Mouse (Mus musculus): ENCODE measurements around the gene Iah1. TPM values are rescaled to one million over a fixed set of nuclear protein-coding genes. Genes with fewer than 3 reads are reported as not detected.

Gene Iah1
- polyA plus RNA-seq, 1 experiment from 2014 or later: 44.8 TPM

- Histone ChIP-seq H3K9me3 (replicated peaks) (peaks cover 17% of the 10 kb centered on the region), H3K27me3 (ENCODE audit: low read depth, poor library complexity, severe bottlenecking) (no peaks in the 10 kb centered on the region), H3K36me3 (peaks cover 87% of the 10 kb centered on the region), H3K4me1 (peaks cover 10% of the 10 kb centered on the region), H3K27ac (replicated peaks) (no peak overlapping the region), H3K4me3 (no peak overlapping the region)
- 98% methylated on average over 8 of the region's 8 CpGs for WGBS
- DNase-seq (ENCODE audit: low spot score): no peak
These were observed 37.5 kb downstream of the Iah1 start for GRCm38 (mm10) chr12:21353681-21354080.

DNA sequence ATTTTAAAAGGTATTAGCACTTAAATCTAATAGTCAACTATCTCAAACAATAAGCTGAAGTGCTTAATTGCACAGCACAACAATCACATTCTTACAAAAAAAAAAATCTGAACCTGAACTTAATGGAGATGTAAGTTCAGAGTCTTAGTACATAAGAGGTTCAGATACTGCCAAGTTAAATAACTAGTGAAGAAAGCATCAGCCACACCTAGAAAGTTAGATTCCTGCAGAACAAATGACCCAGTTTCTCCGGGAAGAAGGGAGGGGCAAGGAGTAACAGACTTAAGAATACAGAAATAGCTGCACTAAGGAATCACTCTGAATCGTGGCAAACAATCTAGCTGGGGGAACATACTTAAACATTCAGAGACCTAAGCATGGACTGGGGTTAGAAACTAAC is 46.5 kb downstream of the Iah1 start:
- H3K4me1 ChIP-seq: no peaks in the 10 kb centered on the region
- no peak overlapping the region for H3K4me3 ChIP-seq
- no peak overlapping the region for H3K27ac ChIP-seq (replicated peaks)
- peaks cover 52% of the 10 kb centered on the region for H3K36me3 ChIP-seq
- peaks cover 3% of the 10 kb centered on the region; the same call in 1 of the 2 replicates for H3K9me3 ChIP-seq (replicated peaks)
- 87% methylated on average over 2 of the region's 2 CpGs for WGBS
- H3K27me3 ChIP-seq (ENCODE audit: low read depth, poor library complexity, severe bottlenecking): no peaks in the 10 kb centered on the region
- no peak for DNase-seq (ENCODE audit: low spot score)

- Histone ChIP-seq H3K27me3 (ENCODE audit: low read depth, poor library complexity, severe bottlenecking) (no peaks in the 10 kb centered on the region), H3K4me1 (no peaks in the 10 kb centered on the region), H3K9me3 (replicated peaks) (peaks cover 3% of the 10 kb centered on the region; the same call in 1 of the 2 replicates), H3K27ac (replicated peaks) (no peak overlapping the region), H3K36me3 (peaks cover 48% of the 10 kb centered on the region), H3K4me3 (no peak overlapping the region)
- 92% methylated on average over 3 of the region's 3 CpGs for WGBS
- DNase-seq (ENCODE audit: low spot score): no peak
These were observed 47.0 kb downstream of the Iah1 start for GRCm38 (mm10) chr12:21363195-21363594.

DNA sequence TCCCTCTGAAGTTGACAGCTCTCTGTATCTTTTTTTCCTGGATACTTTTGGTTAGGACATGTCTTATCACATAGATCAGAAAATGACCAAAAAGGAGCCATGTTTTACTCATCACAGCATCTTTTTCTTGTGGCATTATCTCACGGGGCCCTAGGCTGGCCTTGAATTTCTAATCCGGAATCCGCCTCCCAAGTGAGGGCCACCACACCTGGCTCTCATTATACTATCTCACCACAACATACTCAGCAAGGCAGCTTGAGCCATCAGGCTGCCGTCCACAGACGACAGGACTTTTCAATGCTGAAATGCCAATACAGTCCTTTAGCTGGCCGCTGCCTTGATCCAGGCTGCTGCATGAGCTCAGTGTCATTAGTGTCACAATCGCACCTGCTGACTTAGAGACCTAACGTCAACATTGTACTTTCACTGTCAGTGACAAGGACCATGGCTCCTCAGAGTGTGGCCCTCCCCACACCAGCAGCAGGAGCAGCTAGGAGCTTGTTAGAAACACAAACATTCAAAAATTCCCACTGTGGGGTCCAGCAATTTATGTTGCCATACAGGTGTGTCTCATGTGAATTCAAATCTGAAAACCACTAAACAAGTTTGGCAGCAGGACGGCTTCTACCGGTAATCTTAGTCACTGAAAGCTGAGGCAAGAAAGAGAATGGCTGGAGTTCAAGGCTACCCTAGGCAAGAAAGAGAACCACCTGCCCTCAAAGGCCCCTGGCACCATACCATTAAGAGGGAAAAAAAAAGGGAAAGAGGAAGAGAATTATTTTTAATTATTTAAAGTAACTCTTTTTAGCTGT is 48.6 kb downstream of the Iah1 start:
- Histone ChIP-seq H3K36me3 (peaks cover 41% of the 10 kb centered on the region), H3K27me3 (ENCODE audit: low read depth, poor library complexity, severe bottlenecking) (no peaks in the 10 kb centered on the region), H3K27ac (replicated peaks) (no peak overlapping the region), H3K4me3 (no peak overlapping the region), H3K9me3 (replicated peaks) (peaks cover 3% of the 10 kb centered on the region; the same call in 1 of the 2 replicates), H3K4me1 (no peaks in the 10 kb centered on the region)
- 78% methylated on average over 10 of the region's 10 CpGs for WGBS
- DNase-seq (ENCODE audit: low spot score): no peak

DNA sequence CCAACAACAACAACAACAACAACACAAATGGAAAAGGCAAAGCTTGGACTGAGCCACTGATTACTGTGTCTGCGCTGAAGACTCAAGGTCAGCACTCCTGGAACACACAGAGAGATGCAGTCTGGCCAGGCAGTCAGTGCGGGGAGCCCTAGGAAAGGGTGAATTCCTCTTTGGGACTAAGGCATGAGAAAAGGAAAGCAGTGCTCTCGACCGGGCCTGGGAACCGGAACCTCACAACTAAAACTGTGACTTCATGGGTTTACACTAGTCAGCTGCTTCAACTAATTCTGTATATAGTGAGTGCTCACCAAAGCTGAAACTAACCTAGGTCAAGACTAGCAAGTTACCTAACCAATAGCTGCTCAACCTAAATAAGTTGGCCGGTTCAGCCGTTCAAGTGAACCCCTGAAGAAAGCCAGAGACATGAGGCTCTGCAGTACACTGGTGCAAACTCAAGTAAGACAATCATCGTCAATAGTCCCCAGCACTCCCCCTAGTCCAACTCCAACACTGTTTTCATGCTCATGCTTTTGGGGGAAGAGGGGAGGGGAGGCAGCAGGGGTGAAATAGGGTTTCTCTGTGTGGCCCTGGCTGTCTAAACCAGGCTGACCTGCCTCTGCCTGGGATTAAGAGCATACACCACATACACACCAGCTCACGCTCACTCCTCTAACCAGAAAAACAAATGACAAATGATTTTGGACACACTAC is 52.3 kb downstream of the Iah1 start:
- H3K4me1 ChIP-seq: peaks cover 9% of the 10 kb centered on the region
- no peak for DNase-seq (ENCODE audit: low spot score)
- no peak overlapping the region for H3K27ac ChIP-seq (replicated peaks)
- peaks cover 12% of the 10 kb centered on the region for H3K36me3 ChIP-seq
- H3K9me3 ChIP-seq (replicated peaks): peaks cover 3% of the 10 kb centered on the region; the same call in 1 of the 2 replicates
- 94% methylated on average over 9 of the region's 9 CpGs for WGBS
- no peaks in the 10 kb centered on the region for H3K27me3 ChIP-seq (ENCODE audit: low read depth, poor library complexity, severe bottlenecking)
- no peak overlapping the region for H3K4me3 ChIP-seq

DNA sequence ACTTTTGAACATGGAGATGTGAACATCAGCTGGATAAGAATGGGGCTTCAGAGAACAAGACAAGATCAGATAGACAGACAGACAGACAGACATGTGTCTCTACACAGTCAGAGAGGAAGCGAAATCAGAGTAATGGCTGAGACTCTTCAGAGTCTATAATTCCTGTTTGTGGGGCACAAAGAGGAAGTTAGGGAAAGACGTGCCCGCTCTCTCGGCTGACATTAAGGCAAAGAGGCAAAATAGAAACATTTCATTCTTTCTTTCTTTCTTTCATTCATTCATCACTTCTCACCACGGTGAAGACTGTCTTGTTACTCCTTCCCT is 52.9 kb downstream of the Iah1 start:
- Histone ChIP-seq H3K27ac (replicated peaks) (no peak overlapping the region), H3K4me1 (peaks cover 9% of the 10 kb centered on the region), H3K9me3 (replicated peaks) (0 out of 2 replicates have a peak, but pooled peaks cover 3% of the 10 kb centered on the region), H3K36me3 (peaks cover 7% of the 10 kb centered on the region), H3K4me3 (no peak overlapping the region), H3K27me3 (ENCODE audit: low read depth, poor library complexity, severe bottlenecking) (no peaks in the 10 kb centered on the region)
- no peak for DNase-seq (ENCODE audit: low spot score)
- 94% methylated on average over 5 of the region's 5 CpGs for WGBS

- WGBS: 98% methylated on average over 1 of the region's 1 CpGs
- Histone ChIP-seq H3K27me3 (ENCODE audit: low read depth, poor library complexity, severe bottlenecking) (no peaks in the 10 kb centered on the region), H3K36me3 (no peaks in the 10 kb centered on the region), H3K4me1 (peaks cover 9% of the 10 kb centered on the region), H3K27ac (replicated peaks) (no peak overlapping the region), H3K4me3 (no peak overlapping the region), H3K9me3 (replicated peaks) (no peaks in the 10 kb centered on the region)
- no peak for DNase-seq (ENCODE audit: low spot score)
These were observed 53.9 kb downstream of the Iah1 start for GRCm38 (mm10) chr12:21370035-21370611.

DNA sequence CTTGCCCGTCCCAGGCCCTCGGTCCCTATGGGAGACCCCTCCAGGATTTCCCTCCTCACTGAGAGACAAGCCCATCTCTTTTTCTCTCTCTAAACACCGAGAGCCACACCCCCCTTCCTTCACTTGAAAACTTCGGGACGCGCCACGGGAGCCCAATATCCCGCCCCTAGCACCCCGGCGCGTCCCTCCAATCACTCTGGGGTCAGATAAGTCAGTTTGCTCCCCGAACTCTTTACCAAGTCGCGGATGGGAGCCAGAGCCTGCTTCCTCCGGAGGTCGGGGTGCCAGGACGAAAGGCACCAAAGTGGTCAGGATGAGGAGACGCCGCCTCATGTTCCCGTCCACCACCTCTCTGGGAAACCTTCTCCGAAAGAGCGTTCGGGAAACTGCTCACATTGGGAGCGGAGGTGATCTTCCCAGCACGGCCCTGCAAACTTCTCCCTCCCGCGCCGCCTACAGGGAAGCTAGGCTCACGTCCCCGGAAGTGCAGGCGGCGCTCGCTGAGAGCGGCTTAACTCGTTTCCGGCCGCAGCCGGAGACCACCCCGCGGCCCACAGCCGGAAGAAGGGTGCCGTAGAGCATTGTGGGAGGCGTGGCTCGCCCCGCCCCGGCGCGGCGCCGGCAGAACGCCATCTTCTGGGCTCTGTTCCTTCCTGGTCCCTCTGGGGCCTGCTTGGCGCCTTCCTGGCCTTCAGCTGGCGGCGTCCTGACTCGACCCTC is 57.1 kb downstream of the Iah1 start, which contains the start of gene Adam17:
Adam17 (minus strand) TSS at position 533 of the 720 bp plus-strand sequence.
- peak; percentile 93 for DNase-seq (ENCODE audit: low spot score)
- under 1% methylated on average over 55 of the region's 55 CpGs for WGBS
- Histone ChIP-seq H3K4me3 (peak within 1 kb of the TSS; percentile 78), H3K36me3 (no peaks in the 10 kb centered on the region), H3K27me3 (ENCODE audit: low read depth, poor library complexity, severe bottlenecking) (no peaks in the 10 kb centered on the region), H3K9me3 (replicated peaks) (no peaks in the 10 kb centered on the region), H3K4me1 (peaks cover 9% of the 10 kb centered on the region), H3K27ac (replicated peaks) (peak within 1 kb of the TSS; percentile 96)

Other genes starting within 250 kb of the Iah1 start
- 142 and 148 TPM in 2 replicates for gene Cpsf3, start 31.0 kb upstream of the Iah1 start, polyA plus RNA-seq (2016; fragmentation: Nextera tagmentation; extraction: Ambion mirVana)
- gene Itgb1bp1, start 30.1 kb upstream of the Iah1 start, polyA plus RNA-seq (2016; fragmentation: Nextera tagmentation; extraction: Ambion mirVana): 43.0 and 44.8 TPM in 2 replicates
- gene Adam17, start 57.2 kb downstream of the Iah1 start, polyA plus RNA-seq (2016; fragmentation: Nextera tagmentation; extraction: Ambion mirVana): 42.2 and 42.8 TPM in 2 replicates
- 1,071 and 1,090 TPM in 2 replicates for gene Ywhaq, start 101.2 kb downstream of the Iah1 start, polyA plus RNA-seq (2016; fragmentation: Nextera tagmentation; extraction: Ambion mirVana)